Mouse (Mus musculus): ENCODE results near the gene Sncb. TPM values are rescaled to one million over a fixed set of nuclear protein-coding genes. Genes with fewer than 3 reads are reported as not detected.

Gene Sncb
- polyA plus RNA-seq (2012; rRNA removed): 55.4 and 60.9 TPM in 2 replicates

GRCm38 (mm10) chr13:54766192-54766768 lies at the start of gene Sncb:
Sncb (minus strand) TSS chr13:54766595.

GRCm38 (mm10) chr13:54788740-54789560 lies 22.6 kb upstream of the Sncb start, which contains the start of gene Tspan17:
Tspan17 (plus strand) TSS chr13:54789377.

GRCm38 (mm10) chr13:54783698-54784097 lies 17.3 kb upstream of the Sncb start, which contains the start of gene Eif4e1b:
Eif4e1b (plus strand) TSS chr13:54783998.

GRCm38 (mm10) chr13:54749864-54750411 lies 16.5 kb downstream of the Sncb start, which contains the start of gene Gprin1:
Gprin1 (minus strand) TSS chr13:54749874.

Other genes starting within 250 kb of the Sncb start
- 139 and 162 TPM in 2 replicates for gene 4833439L19Rik, start 201.2 kb downstream of the Sncb start, polyA plus RNA-seq (2012; rRNA removed)
- gene Arl10, start 191.6 kb downstream of the Sncb start, polyA plus RNA-seq (2012; rRNA removed): 71.1 and 73.2 TPM in 2 replicates
- 41.4 and 43.6 TPM in 2 replicates for gene Nop16, start 176.5 kb downstream of the Sncb start, polyA plus RNA-seq (2012; rRNA removed)
- gene Higd2a, start 176.4 kb downstream of the Sncb start, polyA plus RNA-seq (2012; rRNA removed): 127 and 138 TPM in 2 replicates
- gene Cltb, start 155.3 kb downstream of the Sncb start, polyA plus RNA-seq (2012; rRNA removed): 89.3 and 101 TPM in 2 replicates
- gene Faf2, start 144.8 kb downstream of the Sncb start, polyA plus RNA-seq (2012; rRNA removed): 41.4 and 43.7 TPM in 2 replicates
- 157 and 162 TPM in 2 replicates for gene Rnf44, start 72.7 kb downstream of the Sncb start, polyA plus RNA-seq (2012; rRNA removed)
- gene Cdhr2, start 65.1 kb downstream of the Sncb start, polyA plus RNA-seq (2012; rRNA removed): 0.07 and 0.09 TPM in 2 replicates
- 70.0 and 73.5 TPM in 2 replicates for gene Gprin1, start 16.7 kb downstream of the Sncb start, polyA plus RNA-seq (2012; rRNA removed)
- gene Eif4e1b, start 17.4 kb upstream of the Sncb start, polyA plus RNA-seq (2012; rRNA removed): not detected in 2 replicates
- gene Tspan17, start 22.8 kb upstream of the Sncb start, polyA plus RNA-seq (2012; rRNA removed): 15.5 and 18.8 TPM in 2 replicates
- gene Unc5a, start 182.8 kb upstream of the Sncb start, polyA plus RNA-seq (2012; rRNA removed): 20.5 and 22.4 TPM in 2 replicates

All from central nervous system, embryonic 14 days (tissue).